In genomic region chr2:20995547-20995946, GRCm38 (mm10) we compare ENCODE assay signal across 21 mouse cellular contexts. TPM values are rescaled to one million over a fixed set of nuclear protein-coding genes. Genes with fewer than 3 reads are reported as not detected.
A peak's percentile ranks its signal among the peaks of the same experiment; 100 is the strongest.
DNase-seq lines count a peak whose midpoint lies in the region; ATAC-seq and TF ChIP-seq lines count a peak whose summit lies in the region.
"Had no signal": no experiment of that assay in that cellular context is flagged by ENCODE, and none has a peak within 500 bp of the region (broad histone marks: within the 10 kb centered on the region; RNA-seq: fewer than 3 reads in every experiment).

No protein-coding gene starts in this region.

- no peaks in the 10 kb centered on the region for H3K4me1 ChIP-seq in lung, embryonic 14.5 days (ENCODE audit: insufficient read depth)
- no peaks in the 10 kb centered on the region for H3K4me1 ChIP-seq in lung, adult 2 months (ENCODE audit: control insufficient read depth, insufficient read depth, low read length)
- peaks cover 3% of the 10 kb centered on the region; the same call in 1 of the 2 replicates for H3K4me1 ChIP-seq in embryonic fibroblast, embryonic 13.5 days (ENCODE audit: control insufficient read depth, insufficient read depth, low read length)
- H3K4me1 ChIP-seq: embryonic facial prominence, embryonic 15.5 days; hindbrain, embryonic 15.5 days had no signal

- ATAC-seq in lung, embryonic 14.5 days (ENCODE audit: insufficient read depth): no peak
- no peak for ATAC-seq in CD4-positive, CD25-positive, alpha-beta regulatory T cell, adult 4 months
- ATAC-seq: activated CD4-positive, CD25-positive, alpha-beta regulatory T cell, adult 4 months; forebrain, embryonic 16.5 days; intestine, embryonic 16.5 days; Patski had no signal

- TF ChIP-seq POLR2A in lung, adult 2 months (IDR thresholded peaks at IDR 0.05; ENCODE audit: borderline replicate concordance, extremely low read depth, low read depth, low read length): no peak
- no peak for TF ChIP-seq POLR2A in embryonic fibroblast, embryonic 13.5 days (IDR thresholded peaks at IDR 0.05; ENCODE audit: low read depth, low read length)

- H3K36me3 ChIP-seq in lung, embryonic 14.5 days (ENCODE audit: insufficient read depth): no peaks in the 10 kb centered on the region
- H3K36me3 ChIP-seq: embryonic facial prominence, embryonic 15.5 days; hindbrain, embryonic 15.5 days had no signal

- no peak overlapping the region for H3K9ac ChIP-seq in lung, embryonic 14.5 days
- H3K9ac ChIP-seq: embryonic facial prominence, embryonic 15.5 days; hindbrain, embryonic 15.5 days had no signal

- H3K9me3 ChIP-seq in lung, embryonic 14.5 days (ENCODE audit: low read depth, low read length): no peaks in the 10 kb centered on the region
- H3K9me3 ChIP-seq: embryonic facial prominence, embryonic 15.5 days; hindbrain, embryonic 15.5 days had no signal

- no peaks in the 10 kb centered on the region for H3K27me3 ChIP-seq in lung, embryonic 14.5 days (ENCODE audit: insufficient read depth, low read length)
- H3K27me3 ChIP-seq: embryonic facial prominence, embryonic 15.5 days; hindbrain, embryonic 15.5 days; Patski had no signal

- H3K4me2 ChIP-seq in lung, embryonic 14.5 days: no peak overlapping the region
- H3K4me2 ChIP-seq: embryonic facial prominence, embryonic 15.5 days; heart, embryonic 11.5 days; hindbrain, embryonic 15.5 days had no signal

- 58% methylated on average over 2 of the region's 2 CpGs for WGBS in lung, embryonic 14.5 days
- WGBS in lung, adult 2 months: 78% methylated on average over 2 of the region's 2 CpGs

- no peak for TF ChIP-seq CTCF in lung, embryonic 14.5 days (IDR thresholded peaks at IDR 0.05; ENCODE audit: low read depth)
- TF ChIP-seq CTCF in lung, adult 2 months (IDR thresholded peaks at IDR 0.05; ENCODE audit: insufficient read depth, low read length): no peak
- no peak for TF ChIP-seq CTCF in embryonic fibroblast, embryonic 13.5 days (IDR thresholded peaks at IDR 0.05; ENCODE audit: borderline replicate concordance, insufficient read depth, low read length)

- H3K4me3 ChIP-seq in lung, embryonic 14.5 days (ENCODE audit: low read depth, low read length): no peak overlapping the region
- H3K4me3 ChIP-seq in lung, adult 2 months (replicated peaks; ENCODE audit: extremely low read depth, low read depth, low read length): no peak overlapping the region
- no peak overlapping the region for H3K4me3 ChIP-seq in embryonic fibroblast, embryonic 13.5 days (ENCODE audit: insufficient read depth, low read length)
- H3K4me3 ChIP-seq: embryonic facial prominence, embryonic 15.5 days; gastrocnemius, adult 2 months; hindbrain, embryonic 15.5 days had no signal

- H3K27ac ChIP-seq in lung, embryonic 14.5 days (ENCODE audit: low read depth): no peak overlapping the region
- H3K27ac ChIP-seq in embryonic fibroblast, embryonic 13.5 days (ENCODE audit: insufficient read depth, low read length): peak overlapping the region; percentile 76
- H3K27ac ChIP-seq: embryonic facial prominence, embryonic 15.5 days; hindbrain, embryonic 15.5 days had no signal

- DNase-seq in lung, embryonic 14.5 days: peak; percentile 27
- no peak for DNase-seq in lung, adult 2 months
- DNase-seq in lung, postnatal 10 days: peak; percentile 41
- DNase-seq in skeletal muscle tissue, adult 2 months (ENCODE audit: low read depth, low spot score): peak; percentile 27
- no peak for DNase-seq in cerebellum, postnatal 25 days
- DNase-seq: adrenal gland, postnatal 25 days; cerebellum, adult 2 months; cerebellum, postnatal 10 days; embryo, embryonic 11 days; gastrocnemius, adult 2 months; heart, adult 18-20 months; heart, postnatal 36 days had no signal

RNA-seq across cellular contexts. Expression of gene Arhgap21, which starts 26.9 kb away (rescaled TPM):
- polyA plus RNA-seq in lung, embryonic 14.5 days (2014; fragmentation: Nextera tagmentation; extraction: Ambion mirVana): 22.1 and 23.4 TPM in 2 replicates
- polyA plus RNA-seq in lung, adult 2 months (2012; rRNA removed): 19.4 and 33.4 TPM in 2 replicates
- polyA plus RNA-seq in embryonic fibroblast, embryonic 13.5 days (2011; ENCODE audit: insufficient read length, low read depth, missing spikeins): 82.7 and 83.0 TPM in 2 replicates
- 1 to 10 TPM; 1.3 to 1.7 TPM for polyA plus RNA-seq in CD4-positive, CD25-positive, alpha-beta regulatory T cell, adult 4 months (2017; shearing (Covaris generic))

Comparison
In these comparisons a context has a peak if more than half of its experiments do, and no peak if none do; other contexts are left out.
1. DNase-seq: peak in lung, embryonic 14.5 days (single experiment), lung, postnatal 10 days (single experiment) and skeletal muscle tissue, adult 2 months (single experiment); none in lung, adult 2 months (single experiment) and cerebellum, postnatal 25 days (0 of 2).